Mouse (Mus musculus): Measurements from ENCODE around the gene Rpl34. TPM values are rescaled to one million over a fixed set of nuclear protein-coding genes. Genes with fewer than 3 reads are reported as not detected.

Rpl34 gene
- total RNA-seq, 2 experiments from 2014 or later = 327 to 329 TPM

Other genes starting within 250 kb of the Rpl34 start
- gene Etnppl, start 113.0 kb downstream of the Rpl34 start, total RNA-seq (2021) = 1 to 10 TPM; 5.6 to 5.8 TPM
- gene Ostc, start 21.0 kb downstream of the Rpl34 start, total RNA-seq (2021) = 10 to 100 TPM; 67.1 TPM